Mouse (Mus musculus) intestine, embryonic 16.5 days (tissue): ENCODE data around the gene Sec16a. TPM values are rescaled to one million over a fixed set of nuclear protein-coding genes. Genes with fewer than 3 reads are reported as not detected.
"Not testable (repeated sequence)": the region's sequence is repeated elsewhere in the genome, so short reads cannot be mapped to it uniquely, and the experiment has no call there.

Experiments
- ATAC-seq: fragments of 200-750 bp; cut with Nextera tagmentation; 2 replicates; pipeline ENCODE4 v1.8.0; 2017; ENCODE audit warnings: moderate TSS enrichment, moderate library complexity
- H3K27ac ChIP-seq: fragments of 300-500 bp; sonication (generic); 2 replicates; pipeline ENCODE4 v1.5.1; 2014; ENCODE audit warnings: mild to moderate bottlenecking, low read length
- H3K27me3 ChIP-seq: fragments of 300-500 bp; sonication (generic); replicated peaks from 2 replicates; pipeline ENCODE4 v1.6.1; 2014; ENCODE audit warnings: low read length, control low read depth, mixed read lengths; ENCODE audit not compliant: control insufficient read depth, insufficient read depth
- H3K36me3 ChIP-seq: fragments of 300-500 bp; sonication (generic); 2 replicates; pipeline ENCODE4 v1.6.1; 2014; ENCODE audit warnings: low read length, control low read depth; ENCODE audit not compliant: control insufficient read depth, insufficient read depth
- H3K4me1 ChIP-seq: fragments of 300-500 bp; sonication (generic); 2 replicates; pipeline ENCODE4 v1.6.1; 2014; ENCODE audit warnings: low read length, control low read depth, mixed read lengths; ENCODE audit not compliant: control insufficient read depth, insufficient read depth
- H3K4me2 ChIP-seq: fragments of 300-500 bp; sonication (generic); 2 replicates; pipeline ENCODE4 v1.6.1; 2014; ENCODE audit warnings: low read depth, low read length, control low read depth
- H3K4me3 ChIP-seq: fragments of 300-500 bp; sonication (generic); 2 replicates; pipeline ENCODE4 v1.5.1; 2014; ENCODE audit warnings: mild to moderate bottlenecking, low read length
- H3K9ac ChIP-seq: fragments of 300-500 bp; sonication (generic); 2 replicates; pipeline ENCODE4 v1.6.1; 2014; ENCODE audit warnings: low read depth, low read length
- H3K9me3 ChIP-seq: fragments of 300-500 bp; sonication (generic); 2 replicates; pipeline ENCODE4 v1.6.1; 2016; ENCODE audit warnings: low read length, control low read depth; ENCODE audit not compliant: control insufficient read depth
- WGBS: fragments of 180-500 bp; shearing (Covaris S2); extraction: QIAGEN DNeasy Blood & Tissue Kit; methylation state at CpG from one replicate; pipeline ENCODE4 v1.1.7; 2014; 5-methylcytosine and 5-hydroxymethylcytosine counted together
- polyA plus RNA-seq: library from polyadenylated mRNA; unstranded; fragments of >200 nt; fragmentation: Nextera tagmentation; extraction: Ambion mirVana; gene quantifications from 2 replicates; pipeline ENCODE4 v1.2.1, GENCODE M21; 2015

Sec16a gene
- polyA plus RNA-seq, 1 experiment from 2014 or later, result 19.1 TPM

DNA sequence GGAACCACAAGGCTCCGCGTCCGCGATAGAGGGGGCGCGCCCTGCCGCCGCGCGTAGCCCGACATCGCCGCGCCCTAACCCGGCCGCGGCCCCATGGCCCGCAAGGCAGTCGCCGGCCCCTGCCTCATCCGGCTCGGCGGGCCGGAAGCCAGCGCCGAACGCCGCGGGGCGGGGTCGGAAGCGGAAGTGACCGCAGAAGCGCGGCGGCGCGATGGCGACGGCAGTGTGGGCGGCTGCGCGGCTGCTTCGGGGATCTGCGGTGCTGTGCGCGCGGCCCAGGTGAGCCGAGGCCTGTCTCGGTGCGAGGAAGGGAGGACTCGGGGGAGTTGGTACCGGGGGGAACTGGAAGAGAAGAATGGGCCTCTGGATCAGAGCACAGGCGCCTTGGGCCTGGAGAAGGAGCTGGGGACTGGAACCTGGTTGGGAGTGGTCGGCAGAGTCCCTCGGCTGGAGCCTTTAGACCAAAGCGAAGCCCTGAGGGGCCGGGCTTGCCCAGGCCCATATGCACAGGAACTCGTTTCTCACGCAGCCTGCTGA is 55.8 kb downstream of the Sec16a start, which contains the start of the genes Entr1 and Pmpca:
Entr1 (minus strand) TSS at position 163 of the 537 bp plus-strand sequence.
Pmpca (plus strand) TSS at position 186 of the 537 bp plus-strand sequence.
- H3K4me3 ChIP-seq, result peak within 1 kb of the TSS; percentile 92
- H3K9ac ChIP-seq, result peak within 1 kb of the TSS; percentile 94
- H3K27ac ChIP-seq, result peak within 1 kb of the TSS; percentile 52
- H3K27me3 ChIP-seq, result no peaks in the 10 kb centered on the region
- ATAC-seq, result peak; percentile 95
- H3K9me3 ChIP-seq, result no peaks in the 10 kb centered on the region
- H3K36me3 ChIP-seq, result peaks cover 28% of the 10 kb centered on the region
- WGBS, result under 1% methylated on average over 58 of the region's 60 CpGs
- peak within 1 kb of the TSS; percentile 88 for H3K4me2 ChIP-seq
- H3K4me1 ChIP-seq, result peaks cover 15% of the 10 kb centered on the region

DNA sequence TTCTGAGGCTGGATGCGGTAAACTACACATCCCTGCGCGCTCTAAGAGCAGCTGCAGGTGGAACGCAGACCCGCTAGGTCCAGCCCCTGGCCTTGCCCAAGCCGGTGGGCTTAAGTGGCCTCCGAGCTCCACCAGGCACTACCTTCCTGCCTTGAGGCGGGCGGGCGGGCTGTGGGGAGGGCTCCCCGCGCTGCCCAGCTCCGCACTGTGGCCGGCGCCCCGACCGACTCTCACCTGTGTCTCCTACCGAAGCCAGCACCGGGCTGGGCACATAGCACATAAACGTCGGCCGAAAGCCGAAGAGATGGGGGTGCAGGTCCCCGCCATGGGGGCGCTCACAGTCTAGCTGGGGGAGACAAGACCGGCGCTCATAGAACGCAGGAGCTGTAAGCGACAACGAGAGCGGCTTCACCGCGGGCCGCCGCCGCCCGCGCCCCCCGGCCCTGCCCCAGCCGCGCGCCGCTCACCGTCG is 56.3 kb downstream of the Sec16a start:
- peak; percentile 76 for ATAC-seq
- H3K27ac ChIP-seq, result peak overlapping the region; percentile 39
- H3K4me2 ChIP-seq, result peak overlapping the region; percentile 83
- H3K36me3 ChIP-seq, result peaks cover 25% of the 10 kb centered on the region
- peak overlapping the region; percentile 92 for H3K4me3 ChIP-seq
- H3K9ac ChIP-seq, result peak overlapping the region; percentile 94
- H3K4me1 ChIP-seq, result peaks cover 15% of the 10 kb centered on the region
- H3K9me3 ChIP-seq, result no peaks in the 10 kb centered on the region
- WGBS, result 0% methylated on average over 35 of the region's 45 CpGs
- no peaks in the 10 kb centered on the region for H3K27me3 ChIP-seq

DNA sequence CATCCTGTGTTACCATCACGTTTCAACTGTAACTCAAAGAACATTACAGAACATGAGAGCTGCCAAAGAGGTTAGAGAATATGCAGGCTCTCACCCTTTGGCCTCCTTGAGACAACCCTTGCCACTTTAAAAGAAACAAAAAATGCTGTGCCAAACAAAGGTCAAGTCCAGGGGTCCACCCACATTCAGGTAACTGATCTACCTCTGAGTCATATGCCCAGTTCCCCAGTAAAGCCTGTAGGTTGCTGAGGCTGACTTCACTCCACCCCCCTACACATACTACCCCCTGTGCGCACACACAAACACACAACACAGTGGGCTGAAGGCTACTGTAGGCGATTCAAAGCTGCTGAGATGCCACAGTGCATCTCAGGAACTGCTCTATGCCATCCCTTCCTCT is 57.3 kb downstream of the Sec16a start:
- Histone ChIP-seq H3K4me2 (peak overlapping the region; percentile 83), H3K27ac (no peak overlapping the region), H3K9ac (peak overlapping the region; percentile 94; the same call in 1 of the 2 replicates), H3K36me3 (peaks cover 15% of the 10 kb centered on the region), H3K27me3 (no peaks in the 10 kb centered on the region), H3K9me3 (no peaks in the 10 kb centered on the region), H3K4me3 (no peak overlapping the region), H3K4me1 (peaks cover 15% of the 10 kb centered on the region)
- WGBS, result 88% methylated on average over 3 of the region's 3 CpGs
- ATAC-seq, result no peak

DNA sequence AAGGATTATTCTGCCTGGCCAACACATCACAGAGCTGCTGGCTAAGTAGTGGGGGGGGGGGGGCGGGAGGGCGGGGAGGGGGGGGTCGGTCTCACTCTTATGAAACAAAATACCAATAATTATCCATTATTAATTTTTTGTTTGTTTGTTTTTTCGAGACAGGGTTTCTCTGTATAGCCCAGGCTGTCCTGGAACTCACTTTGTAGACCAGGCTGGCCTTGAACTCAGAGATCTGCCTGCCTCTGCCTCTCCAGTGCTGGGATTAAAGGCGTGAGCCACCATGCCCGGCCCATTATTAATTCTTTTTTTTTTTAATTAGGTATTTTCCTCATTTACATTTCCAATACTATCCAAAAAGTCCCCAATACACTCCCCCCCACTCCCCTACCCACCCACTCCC is 64.1 kb downstream of the Sec16a start:
- Histone ChIP-seq H3K4me2 (peak overlapping the region; percentile 88), H3K9ac (peak overlapping the region; percentile 92), H3K36me3 (peaks cover 14% of the 10 kb centered on the region), H3K4me3 (peak overlapping the region; percentile 90), H3K4me1 (peaks cover 12% of the 10 kb centered on the region)
- not testable (repeated sequence) for H3K27ac ChIP-seq, H3K27me3 ChIP-seq, H3K9me3 ChIP-seq, ATAC-seq
- 31% methylated on average over 6 of the region's 6 CpGs for WGBS

DNA sequence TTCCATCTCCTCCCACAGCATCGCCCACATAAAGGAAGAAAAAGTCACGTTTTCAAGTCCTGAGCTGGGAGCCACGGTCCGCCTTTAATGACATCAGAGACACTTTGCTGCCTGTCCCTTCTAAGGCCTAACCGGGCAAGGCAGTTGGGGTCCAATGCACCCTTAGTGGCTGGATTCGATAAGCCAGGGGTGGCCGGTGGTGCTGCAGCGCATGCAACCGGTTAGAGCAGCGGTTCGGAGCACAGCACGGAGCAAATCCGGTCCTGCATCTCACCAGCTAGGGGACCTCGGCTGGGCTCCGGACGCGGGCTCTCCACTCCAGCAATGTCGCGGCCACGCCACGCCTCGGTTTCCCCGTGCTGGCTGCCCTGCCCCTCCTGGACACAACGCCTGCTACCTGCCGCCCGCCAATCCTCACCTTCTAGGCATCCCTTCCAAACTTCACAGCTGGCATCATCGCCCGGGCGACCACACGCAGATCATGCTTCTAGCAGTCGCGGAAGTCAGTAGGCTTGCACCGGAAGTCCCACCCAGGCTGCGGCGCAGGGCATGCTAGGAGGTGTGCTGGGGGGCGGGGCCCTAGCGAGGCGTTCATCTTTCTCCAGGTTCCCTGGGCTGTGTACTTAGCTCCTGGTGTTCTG is 64.8 kb downstream of the Sec16a start, which contains the start of gene Snapc4:
Snapc4 (minus strand) TSS at position 523 of the 641 bp plus-strand sequence.
- ATAC-seq, result peak; percentile 98

DNA sequence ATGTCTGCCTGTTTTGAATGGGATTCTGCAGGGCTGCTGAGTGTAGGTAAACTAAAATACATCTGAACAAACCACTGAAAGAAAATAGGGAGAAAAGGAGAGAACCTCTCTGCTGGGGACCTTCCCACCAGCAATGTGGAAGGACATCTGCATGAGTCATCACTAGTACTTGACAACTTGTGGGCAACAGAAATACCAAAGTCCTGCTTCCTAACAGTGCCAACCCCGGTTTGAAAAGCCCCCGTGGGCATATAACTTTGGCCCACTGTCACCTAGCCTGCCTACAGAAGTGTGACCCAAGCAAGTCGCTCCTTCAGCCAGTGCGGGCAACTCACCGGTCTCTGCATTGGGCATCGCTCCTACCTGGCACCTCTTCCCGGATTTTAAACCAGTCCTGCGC is 72.6 kb downstream of the Sec16a start:
- Histone ChIP-seq H3K36me3 (peaks cover 36% of the 10 kb centered on the region), H3K27ac (no peak overlapping the region), H3K4me3 (no peak overlapping the region), H3K4me2 (no peak overlapping the region), H3K9ac (no peak overlapping the region), H3K27me3 (no peaks in the 10 kb centered on the region), H3K9me3 (no peaks in the 10 kb centered on the region), H3K4me1 (no peaks in the 10 kb centered on the region)
- ATAC-seq, result no peak
- 96% methylated on average over 8 of the region's 8 CpGs for WGBS

More for the DNA sequence above, 64.8 kb downstream of the Sec16a start, which contains the start of gene Snapc4:
- Histone ChIP-seq H3K9ac (peak within 1 kb of the TSS; percentile 92), H3K4me3 (peak within 1 kb of the TSS; percentile 90), H3K27me3 (no peaks in the 10 kb centered on the region), H3K9me3 (no peaks in the 10 kb centered on the region), H3K27ac (peak within 1 kb of the TSS; percentile 25; the same call in 1 of the 2 replicates), H3K36me3 (peaks cover 14% of the 10 kb centered on the region), H3K4me1 (peaks cover 12% of the 10 kb centered on the region), H3K4me2 (peak within 1 kb of the TSS; percentile 88)
- WGBS, result under 1% methylated on average over 38 of the region's 38 CpGs

DNA sequence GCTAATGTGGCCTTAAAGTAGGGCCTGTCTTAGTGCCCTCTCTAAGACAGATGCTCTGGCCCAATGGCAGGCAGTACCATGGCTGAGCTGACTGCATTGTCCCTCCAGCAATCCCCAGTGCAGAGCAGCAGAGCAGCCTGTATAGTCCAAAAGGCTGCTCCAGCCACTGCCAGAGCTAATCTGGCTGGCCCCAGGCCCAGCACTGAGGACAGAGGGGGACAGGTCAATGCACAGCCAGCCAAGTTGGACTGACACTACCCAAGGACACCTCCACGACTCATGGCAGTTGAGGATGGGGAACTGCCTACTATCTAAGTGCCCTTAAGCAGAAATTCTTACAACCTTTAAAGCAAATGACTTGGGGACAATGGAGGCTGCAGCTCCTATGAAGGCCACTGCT is 76.4 kb downstream of the Sec16a start:
- Histone ChIP-seq H3K4me2 (no peak overlapping the region), H3K36me3 (peaks cover 45% of the 10 kb centered on the region), H3K4me3 (no peak overlapping the region), H3K4me1 (peaks cover 2% of the 10 kb centered on the region; the same call in 1 of the 2 replicates), H3K27me3 (no peaks in the 10 kb centered on the region), H3K9ac (no peak overlapping the region), H3K9me3 (no peaks in the 10 kb centered on the region), H3K27ac (no peak overlapping the region)
- ATAC-seq, result no peak
- WGBS, result 95% methylated on average over 1 of the region's 1 CpGs

DNA sequence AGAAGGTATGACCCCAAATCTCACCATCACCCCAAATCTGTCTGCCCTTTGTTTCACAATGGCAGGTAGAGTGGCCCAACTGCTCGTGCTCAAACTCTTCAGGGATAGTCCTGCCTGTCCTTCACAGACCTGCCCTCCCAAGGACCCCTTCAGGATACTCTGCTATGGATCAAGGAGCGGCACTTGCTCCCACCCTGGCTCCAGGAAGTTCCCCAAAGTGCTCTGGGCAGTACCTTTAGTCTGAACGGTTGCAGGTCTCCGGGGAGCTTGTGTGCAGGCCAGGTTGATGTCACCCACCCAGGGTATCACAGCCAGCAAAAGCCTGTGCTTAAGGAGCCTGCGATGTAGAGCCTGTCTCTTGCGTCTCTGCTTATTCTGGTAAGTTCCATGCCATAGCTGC is 77.1 kb downstream of the Sec16a start:
- no peak overlapping the region for H3K4me2 ChIP-seq
- H3K9ac ChIP-seq, result no peak overlapping the region
- H3K27ac ChIP-seq, result no peak overlapping the region
- H3K27me3 ChIP-seq, result no peaks in the 10 kb centered on the region
- no peak overlapping the region for H3K4me3 ChIP-seq
- WGBS, result 94% methylated on average over 6 of the region's 6 CpGs
- H3K4me1 ChIP-seq, result peaks cover 2% of the 10 kb centered on the region; the same call in 1 of the 2 replicates
- peaks cover 45% of the 10 kb centered on the region for H3K36me3 ChIP-seq
- ATAC-seq, result no peak
- no peaks in the 10 kb centered on the region for H3K9me3 ChIP-seq

DNA sequence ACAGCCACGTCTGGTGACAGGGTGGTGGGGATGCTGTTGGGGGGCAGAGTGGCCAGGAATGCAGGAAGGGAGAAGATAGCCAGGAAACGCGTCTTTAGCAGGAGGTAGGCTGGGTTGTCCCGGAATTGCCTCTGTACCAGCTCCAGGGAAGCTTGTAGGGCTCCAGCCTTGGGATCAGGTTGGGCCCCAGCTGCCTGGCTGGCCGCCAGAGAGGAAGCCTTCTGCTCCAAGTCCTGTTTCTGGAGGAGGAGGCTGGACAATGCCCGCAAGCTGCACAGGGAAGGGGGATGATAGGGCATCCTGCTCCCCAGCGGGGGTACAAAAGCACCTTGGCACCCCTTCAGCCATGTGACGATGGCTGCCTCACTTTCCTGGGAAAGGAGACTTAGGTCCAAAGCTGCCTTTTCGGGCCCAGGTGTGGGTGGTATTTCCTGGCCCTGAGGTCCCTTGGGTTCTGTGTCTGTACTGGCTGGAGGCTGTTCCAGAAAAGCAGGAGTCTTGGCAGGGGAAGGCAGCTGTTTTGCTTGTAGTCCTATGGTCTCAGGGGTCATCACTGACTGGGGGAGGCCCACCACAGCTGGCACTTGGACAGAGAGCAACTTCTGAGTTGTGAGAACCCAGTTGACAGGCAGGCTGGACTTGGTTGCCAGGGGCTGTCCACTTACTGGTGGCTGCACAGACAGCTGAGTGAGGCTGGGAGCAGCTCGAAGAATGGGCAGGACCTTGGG is 80.1 kb downstream of the Sec16a start:
- no peak overlapping the region; the same call in 1 of the 2 replicates for H3K27ac ChIP-seq

More for the DNA sequence above, 80.1 kb downstream of the Sec16a start:
- ATAC-seq, result no peak
- no peak overlapping the region for H3K4me2 ChIP-seq
- no peak overlapping the region for H3K4me3 ChIP-seq
- H3K36me3 ChIP-seq, result peaks cover 29% of the 10 kb centered on the region
- 81% methylated on average over 10 of the region's 10 CpGs for WGBS
- H3K9me3 ChIP-seq, result no peaks in the 10 kb centered on the region
- peaks cover 2% of the 10 kb centered on the region; the same call in 1 of the 2 replicates for H3K4me1 ChIP-seq
- no peaks in the 10 kb centered on the region for H3K27me3 ChIP-seq
- H3K9ac ChIP-seq, result no peak overlapping the region
